Mouse (Mus musculus): Measurements from ENCODE around the gene Gm3115. TPM values are rescaled to one million over a fixed set of nuclear protein-coding genes. Genes with fewer than 3 reads are reported as not detected.
"Not testable (repeated sequence)": the region's sequence is repeated elsewhere in the genome, so short reads cannot be mapped to it uniquely, and the experiment has no call there.

Gm3115 gene
- total RNA-seq (2021), result under 1 TPM; 0.24 to 0.47 TPM

- not testable (repeated sequence) for DNase-seq
Observed at GRCm38 (mm10) chr14:4083820-4084219, at the start of gene Gm3115. Gene Gm3115 (plus strand): TSS chr14:4084120.

DNA sequence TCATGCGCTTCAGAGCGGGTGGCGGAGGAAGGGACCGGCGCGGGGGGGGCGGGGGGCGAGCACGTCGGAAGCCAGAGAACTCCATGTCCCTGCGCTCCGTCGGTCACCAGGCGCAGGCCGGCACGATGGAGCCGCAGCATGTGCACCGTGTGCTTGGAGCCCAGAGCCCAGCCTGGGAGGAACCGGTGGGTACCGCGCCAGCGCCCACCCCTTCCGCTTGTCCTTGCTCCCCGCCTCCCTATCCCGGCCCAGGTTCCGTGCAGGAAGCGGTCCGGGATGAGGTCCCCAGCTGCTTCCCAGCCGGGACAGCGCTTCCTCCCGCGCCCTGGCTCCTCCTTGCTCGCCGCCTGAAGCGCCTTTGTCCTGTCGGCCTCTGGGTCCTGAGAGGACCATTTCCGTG is 26.5 kb downstream of the Gm3115 start, which contains the start of gene Gm8108:
TSS of gene Gm8108 (plus strand) at position 101 of the 400 bp plus-strand sequence.
- peak; percentile 16 for DNase-seq

DNA sequence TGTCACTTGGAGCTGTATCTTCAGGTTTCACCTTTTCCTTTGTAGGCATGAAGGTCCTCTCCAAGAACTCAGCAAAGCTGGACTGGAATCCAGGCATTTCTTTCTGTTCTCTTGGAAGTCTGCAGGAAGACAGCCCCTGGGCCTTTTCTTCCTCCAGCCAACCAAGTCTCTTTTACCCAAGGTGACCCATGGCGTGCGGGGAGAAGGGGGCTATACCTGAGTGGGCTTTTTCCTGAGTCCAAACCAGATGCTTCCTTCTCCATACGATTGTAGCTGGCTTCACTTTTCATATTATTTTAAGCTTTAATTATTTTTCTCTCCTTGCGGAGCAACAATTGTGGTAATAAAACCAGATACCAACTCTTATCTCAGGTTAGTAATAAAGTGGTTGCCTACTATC is 57.7 kb downstream of the Gm3115 start:
- not testable (repeated sequence) for DNase-seq

Other genes starting within 250 kb of the Gm3115 start
- under 1 TPM in 1 of 2 experiments, not detected in 1; 0.55 TPM for gene Gm3033, start 237.9 kb upstream of the Gm3115 start, total RNA-seq (2021)
- not detected for gene Gm2916, start 199.9 kb upstream of the Gm3115 start, total RNA-seq (2021)
- not detected for gene Gm3029, start 152.4 kb upstream of the Gm3115 start, total RNA-seq (2021)
- gene Gm3095, start 120.6 kb upstream of the Gm3115 start, total RNA-seq (2021), result under 1 TPM in 1 of 2 experiments, not detected in 1; 0.24 TPM
- not detected for gene Gm3099, start 85.7 kb upstream of the Gm3115 start, total RNA-seq (2021)
- gene Gm5796, start 60.2 kb upstream of the Gm3115 start, total RNA-seq (2021), result 1 to 10 TPM; 1.4 to 1.9 TPM
- 1 to 10 TPM; 2.3 to 3.1 TPM for gene Gm8108, start 26.4 kb downstream of the Gm3115 start, total RNA-seq (2021)
- not detected for gene Gm3127, start 80.9 kb downstream of the Gm3115 start, total RNA-seq (2021)
- under 1 TPM; 0.19 to 0.20 TPM for gene Gm2974, start 98.5 kb downstream of the Gm3115 start, total RNA-seq (2021)
- not detected for gene Gm3138, start 165.5 kb downstream of the Gm3115 start, total RNA-seq (2021)
- not detected for gene Gm3149, start 233.2 kb downstream of the Gm3115 start, total RNA-seq (2021)

Measured in heart, postnatal 4 days (tissue).